Mouse (Mus musculus) heart, adult 9 months (tissue): Measurements from ENCODE around the gene Dlx3.
A peak's percentile ranks its signal among the peaks of the same experiment; 100 is the strongest.

Source experiments
- DNase-seq, 2 experiments: peaks; one replicate each; pipeline ENCODE4 v3.0.0; 2022; ENCODE audit warnings: low spot score in 2 of 2

Dlx3 gene

GRCm38 (mm10) chr11:95119990-95120632 is at the start of gene Dlx3:
Gene Dlx3, plus strand, starts transcription at chr11:95120119.
- no peak for DNase-seq

GRCm38 (mm10) chr11:95070140-95071107 is 49.5 kb upstream of the Dlx3 start:
- no peak for DNase-seq

- DNase-seq: peak in 1 of 2 experiments; percentile 43
Measured at GRCm38 (mm10) chr11:95071266-95071665, 48.7 kb upstream of the Dlx3 start.

- no peak for DNase-seq
Measured at GRCm38 (mm10) chr11:95072136-95072535, 47.8 kb upstream of the Dlx3 start.

- DNase-seq: no peak
Measured at GRCm38 (mm10) chr11:95072804-95073203, 47.1 kb upstream of the Dlx3 start.

DNA sequence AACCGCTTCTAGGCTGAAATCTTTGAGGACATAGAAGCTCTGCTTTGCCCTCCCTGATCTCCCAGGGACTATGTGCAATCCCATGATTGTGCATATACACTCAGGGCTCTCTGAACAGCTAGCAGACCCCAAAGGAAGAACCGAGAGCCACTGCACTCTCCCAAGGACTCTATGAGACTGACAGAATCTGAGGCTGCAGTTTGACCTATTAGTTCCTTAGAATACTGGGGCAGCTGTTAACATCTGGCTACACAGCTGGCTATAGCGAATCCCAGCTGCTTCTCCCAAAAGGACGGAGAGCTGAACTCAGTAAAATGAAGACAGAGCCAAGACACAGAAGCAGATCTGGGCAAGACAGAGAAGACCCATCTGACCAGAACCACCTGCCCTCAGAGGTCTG is 46.1 kb upstream of the Dlx3 start:
- DNase-seq: no peak

DNA sequence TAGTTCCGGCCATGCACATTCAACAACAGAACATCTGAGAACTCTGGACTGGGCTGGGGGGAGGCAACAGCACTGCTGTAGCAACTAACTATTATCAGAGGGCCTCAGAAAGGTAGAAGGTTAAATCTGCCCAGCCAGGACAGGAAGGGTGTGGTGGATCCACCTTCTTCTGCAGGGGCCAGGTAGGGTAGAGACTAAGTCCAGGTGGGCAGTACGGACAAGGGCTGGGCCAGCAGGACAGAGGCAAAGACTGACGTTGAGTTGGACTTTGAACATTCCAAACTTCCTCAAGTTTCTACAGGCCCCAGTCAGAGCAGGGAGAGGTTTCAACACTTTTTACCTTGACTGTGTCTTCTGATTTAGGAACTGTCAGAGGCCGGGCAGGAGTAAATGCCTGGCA is 45.2 kb upstream of the Dlx3 start:
- DNase-seq: no peak

DNA sequence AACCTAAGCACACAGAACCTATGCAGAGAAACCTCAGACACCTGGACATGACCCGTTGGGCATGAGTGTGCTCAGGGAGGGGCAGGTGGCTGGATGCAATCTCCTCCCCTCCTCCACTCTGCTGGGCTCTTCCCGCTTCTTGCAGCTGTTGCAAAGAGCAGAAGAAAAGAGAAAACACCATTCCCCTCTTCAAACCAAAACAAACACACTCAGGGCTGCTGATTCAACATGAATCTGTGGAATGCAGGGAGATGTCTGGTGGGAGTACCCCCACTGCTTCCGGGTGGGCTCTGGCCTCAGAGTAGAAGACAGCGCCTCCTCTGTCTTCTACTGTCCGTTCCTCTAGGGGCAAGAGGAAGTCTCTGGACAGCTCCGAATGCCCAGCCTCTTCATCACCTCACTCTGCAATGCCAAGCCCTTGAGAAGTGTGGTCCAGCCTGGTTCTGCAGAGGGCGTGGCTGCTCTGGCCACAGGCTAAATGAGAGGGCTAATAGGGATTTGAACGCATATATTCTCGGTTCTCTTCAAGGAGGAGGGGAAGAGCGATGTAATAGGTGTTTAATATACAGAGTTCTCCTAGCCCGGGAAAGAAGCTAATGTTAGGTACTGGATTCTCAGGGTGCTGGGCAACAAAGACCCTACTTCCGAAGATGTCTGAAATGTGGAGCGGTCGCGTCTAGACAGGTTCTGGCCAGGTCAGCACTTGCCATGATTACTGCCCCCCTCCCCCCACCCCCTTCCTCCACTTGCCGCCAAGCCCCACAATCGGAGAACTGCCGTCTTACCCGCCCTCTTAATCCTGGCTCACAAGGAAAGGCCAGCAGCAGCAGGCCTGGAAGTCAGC is 44.5 kb upstream of the Dlx3 start:
- no peak for DNase-seq

DNA sequence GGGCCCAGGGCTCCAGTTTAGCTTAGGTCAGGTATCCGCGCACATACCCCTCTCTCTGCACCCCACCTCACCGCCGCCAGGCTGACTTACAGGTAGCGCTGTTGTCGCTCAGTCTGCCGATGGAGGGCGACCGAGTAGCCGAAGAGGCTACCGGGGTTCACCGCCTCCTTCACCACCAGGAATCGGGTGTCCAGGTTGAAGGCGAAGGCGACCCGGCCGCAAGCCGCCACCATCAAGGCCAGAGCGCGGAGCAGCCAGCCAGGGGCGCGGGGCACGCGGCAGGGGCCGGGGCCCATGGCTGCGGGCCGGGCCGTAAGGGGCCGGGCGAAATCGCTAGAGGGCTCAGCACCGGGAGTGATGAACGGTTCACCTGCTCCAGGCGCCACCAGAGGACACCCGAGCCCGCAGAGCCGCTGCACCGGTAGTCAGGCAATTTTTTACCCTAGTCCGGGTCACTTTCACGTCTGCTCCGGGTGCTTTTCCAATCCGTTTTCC is 43.8 kb upstream of the Dlx3 start:
- DNase-seq: peak; percentile 55 to 60

DNA sequence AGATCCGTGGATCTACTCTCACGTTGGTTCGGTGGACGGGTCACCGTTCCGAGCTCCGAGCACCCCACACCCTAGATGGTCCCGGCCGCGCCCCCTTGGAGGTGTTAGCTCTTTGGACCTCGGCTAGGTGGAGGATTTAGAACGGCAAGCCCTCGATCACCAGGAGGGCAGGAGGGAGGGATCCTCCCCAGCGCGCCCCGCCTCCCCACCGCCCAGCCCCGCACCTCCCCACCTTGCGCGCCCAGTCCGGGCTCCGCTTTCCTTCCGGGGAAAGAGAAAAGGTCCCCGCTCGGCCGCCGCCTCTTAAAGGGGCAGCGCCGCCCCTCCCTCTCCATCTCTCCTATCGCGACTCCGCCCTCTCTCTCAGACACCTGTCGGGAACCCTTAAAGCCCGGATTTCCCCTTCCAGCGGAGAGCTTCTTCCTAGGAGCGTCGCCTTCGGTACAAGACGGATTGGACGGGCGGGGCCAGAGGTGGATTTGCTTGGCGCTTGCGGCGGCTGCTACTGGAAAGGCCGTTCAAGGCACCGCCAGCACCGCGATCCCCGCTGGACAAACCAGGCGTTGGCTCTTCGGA is 43.3 kb upstream of the Dlx3 start, which contains the start of gene Itga3:
Gene Itga3 (minus strand): TSS at position 266 of the 576 bp plus-strand sequence.
- DNase-seq: peak; percentile 64 to 65

GRCm38 (mm10) chr11:95077956-95078355 is 42.0 kb upstream of the Dlx3 start:
- no peak for DNase-seq

DNA sequence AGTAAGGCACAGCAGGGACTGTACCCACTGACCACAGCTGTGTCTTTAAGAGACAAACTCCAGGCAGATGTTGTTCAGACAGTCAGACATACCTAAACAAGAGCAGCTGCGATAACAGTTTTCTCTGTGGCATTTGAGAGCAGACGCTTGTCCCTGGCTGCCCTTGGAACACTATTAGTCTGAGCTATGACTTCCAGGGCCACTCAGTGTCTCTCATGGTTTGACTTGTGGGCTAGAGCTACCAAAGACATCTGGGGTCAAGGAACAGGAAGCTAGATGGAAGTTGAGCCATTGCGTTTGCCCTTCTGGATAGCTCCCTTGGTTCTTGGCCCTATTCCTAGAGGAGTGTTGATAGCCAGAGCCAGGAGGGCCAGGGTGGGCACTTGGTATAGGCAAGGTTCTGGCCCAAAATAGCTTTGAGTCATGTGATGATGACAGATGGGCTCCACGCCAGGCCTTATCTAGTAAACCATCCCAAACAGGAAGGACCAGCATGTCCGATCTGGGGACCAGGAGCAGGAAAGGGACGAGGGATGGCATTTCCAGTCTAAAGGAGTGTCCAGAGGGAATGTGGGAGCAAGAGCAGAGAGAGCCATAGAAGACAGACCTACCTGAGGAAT is 40.6 kb upstream of the Dlx3 start:
- DNase-seq: no peak

GRCm38 (mm10) chr11:95080783-95081182 is 39.1 kb upstream of the Dlx3 start:
- no peak for DNase-seq

- DNase-seq: no peak
Measured at GRCm38 (mm10) chr11:95082896-95083295, 37.0 kb upstream of the Dlx3 start.

DNA sequence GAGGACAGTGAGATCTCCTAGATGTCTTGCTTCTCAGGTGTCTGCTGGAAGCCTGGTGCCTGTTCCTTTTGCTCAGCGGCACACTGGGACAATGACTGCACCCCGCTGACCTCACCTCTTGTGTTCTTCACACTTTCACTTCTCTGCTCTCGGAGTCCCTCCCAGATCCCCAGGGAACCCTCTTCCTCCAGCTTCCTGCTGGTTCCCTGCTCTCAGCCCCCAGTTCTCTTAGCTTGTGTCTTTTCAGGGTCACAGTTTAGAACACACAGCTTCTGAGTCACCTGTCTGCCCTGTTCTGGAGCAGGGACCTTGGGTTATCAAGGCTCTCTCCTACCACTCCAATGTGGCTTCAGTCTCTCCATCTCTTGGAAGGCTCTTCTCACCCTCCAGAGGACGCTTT is 35.7 kb upstream of the Dlx3 start:
- DNase-seq: no peak

GRCm38 (mm10) chr11:95084811-95085382 is 35.0 kb upstream of the Dlx3 start:
- DNase-seq: no peak

- DNase-seq: no peak
Measured at GRCm38 (mm10) chr11:95085710-95086109, 34.2 kb upstream of the Dlx3 start.

- DNase-seq: no peak
Measured at GRCm38 (mm10) chr11:95086229-95086628, 33.7 kb upstream of the Dlx3 start.

GRCm38 (mm10) chr11:95087301-95088228 is 32.4 kb upstream of the Dlx3 start:
- no peak for DNase-seq
